Mouse (Mus musculus) layer of hippocampus, postnatal 10 days (tissue): ENCODE results near the gene Fam198a. TPM values are rescaled to one million over a fixed set of nuclear protein-coding genes. Genes with fewer than 3 reads are reported as not detected.

ENCODE experiments used
- DNase-seq, 2 experiments: peaks; one replicate each; pipeline ENCODE4 v3.0.0; 2021; ENCODE audit warnings: low spot score in 2 of 2
- total RNA-seq, 2 experiments: library from RNA; stranded (reverse); gene quantifications; 2 replicates each; pipeline ENCODE4 v1.2.3; 2021

Gene Fam198a
- total RNA-seq, 2 experiments from 2014 or later, result 3.1 to 4.2 TPM

GRCm38 (mm10) chr9:121981466-121982105, 30.8 kb downstream of the Fam198a start:
- DNase-seq, result no peak

- DNase-seq, result no peak
These were observed 31.4 kb downstream of the Fam198a start for GRCm38 (mm10) chr9:121982214-121982613.

GRCm38 (mm10) chr9:121982665-121983064, 31.9 kb downstream of the Fam198a start:
- no peak for DNase-seq

GRCm38 (mm10) chr9:121983504-121983903, 32.7 kb downstream of the Fam198a start:
- peak; percentile 91 for DNase-seq

- peak; percentile 85 to 87 for DNase-seq
These were observed 34.0 kb downstream of the Fam198a start for GRCm38 (mm10) chr9:121984465-121985461.

GRCm38 (mm10) chr9:121988910-121989309, 38.1 kb downstream of the Fam198a start:
- DNase-seq, result no peak

GRCm38 (mm10) chr9:121989536-121989935, 38.7 kb downstream of the Fam198a start:
- DNase-seq, result no peak

GRCm38 (mm10) chr9:121991041-121991440, 40.3 kb downstream of the Fam198a start:
- no peak for DNase-seq

GRCm38 (mm10) chr9:121993047-121993446, 42.3 kb downstream of the Fam198a start:
- DNase-seq, result no peak

GRCm38 (mm10) chr9:121995077-121995476, 44.3 kb downstream of the Fam198a start:
- no peak for DNase-seq

GRCm38 (mm10) chr9:121995508-121996131, 44.8 kb downstream of the Fam198a start:
- DNase-seq, result peak; percentile 87 to 90

- DNase-seq, result no peak
These were observed 46.2 kb downstream of the Fam198a start, which contains the start of gene Pomgnt2 for GRCm38 (mm10) chr9:121997010-121997409. TSS of gene Pomgnt2 (minus strand) at chr9:121997110.

GRCm38 (mm10) chr9:121997978-121998377, 47.2 kb downstream of the Fam198a start:
- no peak for DNase-seq

- no peak for DNase-seq
These were observed 55.4 kb downstream of the Fam198a start for GRCm38 (mm10) chr9:122006175-122006574.

- DNase-seq, result no peak
These were observed 55.8 kb downstream of the Fam198a start for GRCm38 (mm10) chr9:122006609-122007008.

- no peak for DNase-seq
These were observed 58.1 kb downstream of the Fam198a start for GRCm38 (mm10) chr9:122008876-122009275.

GRCm38 (mm10) chr9:122010751-122011150, 60.0 kb downstream of the Fam198a start:
- no peak for DNase-seq

- no peak for DNase-seq
These were observed 62.0 kb downstream of the Fam198a start for GRCm38 (mm10) chr9:122012816-122013215.

- DNase-seq, result no peak
These were observed 62.8 kb downstream of the Fam198a start for GRCm38 (mm10) chr9:122013629-122014028.

- peak; percentile 88 to 91 for DNase-seq
These were observed 63.5 kb downstream of the Fam198a start for GRCm38 (mm10) chr9:122014241-122014667.

- no peak for DNase-seq
These were observed 67.3 kb downstream of the Fam198a start for GRCm38 (mm10) chr9:122018079-122018478.
